Mouse (Mus musculus): ENCODE measurements around the gene Grcc10.
A peak's percentile ranks its signal among the peaks of the same experiment; 100 is the strongest.

- peak; percentile 57; the same call in 1 of the 2 replicates for TF ChIP-seq CTCF (IDR thresholded peaks at IDR 0.05; ENCODE audit: low read depth, low read length)
- TF ChIP-seq POLR2A (IDR thresholded peaks at IDR 0.05; ENCODE audit: borderline replicate concordance, low read depth, low read length) = no peak
Observed at GRCm38 (mm10) chr6:124740211-124740887, 825 bp downstream of the Grcc10 start.
